Mouse (Mus musculus): ENCODE measurements at regions not wholly inside any gene's neighbourhood (a gene's known extent, or its start where the extent isn't known, plus 50 kb on each side); places are given as distances from the start of the nearest gene placed in this dataset.

DNA sequence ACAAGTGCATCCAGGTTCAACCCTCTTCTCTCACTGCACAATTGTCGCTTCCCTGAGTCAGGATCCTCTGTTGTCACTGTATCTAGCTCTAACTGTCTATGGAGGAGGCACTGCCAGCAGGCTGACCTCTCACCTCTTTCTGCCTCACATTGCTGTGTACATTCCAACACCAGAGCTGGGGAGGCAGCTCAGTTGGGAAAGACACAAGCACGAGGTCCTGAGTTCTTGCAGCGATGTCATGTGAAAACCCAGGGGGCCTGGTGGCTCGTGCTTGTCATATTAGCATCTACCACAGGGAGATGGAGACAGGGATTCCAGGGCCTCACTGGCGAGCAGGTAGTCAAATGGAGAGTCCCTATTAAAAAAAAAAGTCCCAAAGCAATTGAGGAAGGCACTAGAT lies 334.2 kb downstream of the Diras2 start:
- TF ChIP-seq POLR2A (IDR thresholded peaks at IDR 0.05; ENCODE audit: control insufficient read depth in 1 of 2, insufficient read depth in 1 of 2, low read depth in 1 of 2, low read length in 2 of 2, poor library complexity in 1 of 2) (no peak), MEF2A (IDR thresholded peaks at IDR 0.05; ENCODE audit: extremely low read depth, insufficient replicate concordance, low read depth, low read length, poor library complexity, severe bottlenecking) (no peak)

All from MEL (cell line).